Mouse (Mus musculus) forebrain, embryonic 15.5 days (tissue): ENCODE data around the gene Mark2. TPM values are rescaled to one million over a fixed set of nuclear protein-coding genes. Genes with fewer than 3 reads are reported as not detected.

Experiments used
- ATAC-seq: fragments of 200-750 bp; cut with Nextera tagmentation; replicated peaks from 2 replicates; pipeline ENCODE4 v1.8.0; 2017; ENCODE audit warnings: mild to moderate bottlenecking, moderate TSS enrichment, moderate library complexity
- H3K27ac ChIP-seq: fragments of 300-500 bp; sonication (generic); replicated peaks from 2 replicates; pipeline ENCODE4 v1.5.1; 2015; ENCODE audit warnings: mild to moderate bottlenecking, inconsistent platforms
- H3K27me3 ChIP-seq: fragments of 300-500 bp; sonication (generic); 2 replicates; pipeline ENCODE4 v1.6.1; 2015; ENCODE audit warnings: inconsistent platforms
- H3K36me3 ChIP-seq: fragments of 300-500 bp; sonication (generic); 2 replicates; pipeline ENCODE4 v1.6.1; 2015; ENCODE audit warnings: mild to moderate bottlenecking, inconsistent platforms
- H3K4me1 ChIP-seq: fragments of 300-500 bp; sonication (generic); 2 replicates; pipeline ENCODE4 v1.6.1; 2015; ENCODE audit warnings: inconsistent platforms
- H3K4me2 ChIP-seq: fragments of 300-500 bp; sonication (generic); replicated peaks from 2 replicates; pipeline ENCODE4 v1.6.1; 2015; ENCODE audit warnings: mild to moderate bottlenecking, inconsistent platforms
- H3K4me3 ChIP-seq: fragments of 300-500 bp; sonication (generic); 2 replicates; pipeline ENCODE4 v1.5.1; 2015; ENCODE audit warnings: mild to moderate bottlenecking, inconsistent platforms
- H3K9ac ChIP-seq: fragments of 300-500 bp; sonication (generic); replicated peaks from 2 replicates; pipeline ENCODE4 v1.6.1; 2015; ENCODE audit warnings: mild to moderate bottlenecking, inconsistent platforms
- H3K9me3 ChIP-seq: fragments of 300-500 bp; sonication (generic); 2 replicates; pipeline ENCODE4 v1.6.1; 2016; ENCODE audit warnings: inconsistent platforms
- WGBS: fragments of 180-500 bp; shearing (Covaris S2); methylation state at CpG from one replicate; pipeline ENCODE4 v1.1.7; 2015; ENCODE audit warnings: mixed read lengths; 5-methylcytosine and 5-hydroxymethylcytosine counted together
- polyA plus RNA-seq: library from polyadenylated mRNA; unstranded; fragments of >200 nt; fragmentation: Nextera tagmentation; extraction: Ambion mirVana; gene quantifications from 2 replicates; pipeline ENCODE4 v1.2.1, GENCODE M21; 2015

The Mark2 gene
- polyA plus RNA-seq, 1 experiment from 2014 or later, result 52.8 TPM

GRCm38 (mm10) chr19:7304801-7305200 lies 36.9 kb downstream of the Mark2 start:
- Histone ChIP-seq H3K27ac (no peak overlapping the region), H3K4me3 (no peak overlapping the region), H3K4me1 (peaks cover 20% of the 10 kb centered on the region), H3K36me3 (no peaks in the 10 kb centered on the region), H3K4me2 (no peak overlapping the region), H3K27me3 (no peaks in the 10 kb centered on the region), H3K9ac (no peak overlapping the region), H3K9me3 (no peaks in the 10 kb centered on the region)
- 71% methylated on average over 2 of the region's 2 CpGs for WGBS
- ATAC-seq, result no peak

GRCm38 (mm10) chr19:7303796-7304195 lies 37.9 kb downstream of the Mark2 start:
- no peak overlapping the region for H3K27ac ChIP-seq
- no peaks in the 10 kb centered on the region for H3K36me3 ChIP-seq
- H3K9me3 ChIP-seq, result no peaks in the 10 kb centered on the region
- H3K9ac ChIP-seq, result no peak overlapping the region
- 50% methylated on average over 6 of the region's 6 CpGs for whole genome bisulfite sequencing
- H3K4me2 ChIP-seq, result no peak overlapping the region
- H3K4me1 ChIP-seq, result peaks cover 21% of the 10 kb centered on the region
- no peak overlapping the region for H3K4me3 ChIP-seq
- H3K27me3 ChIP-seq, result no peaks in the 10 kb centered on the region
- ATAC-seq, result no peak

- no peak overlapping the region for H3K4me3 ChIP-seq
- H3K27ac ChIP-seq, result no peak overlapping the region
- H3K36me3 ChIP-seq, result no peaks in the 10 kb centered on the region
- no peak for ATAC-seq
- H3K27me3 ChIP-seq, result no peaks in the 10 kb centered on the region
- H3K9me3 ChIP-seq, result no peaks in the 10 kb centered on the region
- H3K9ac ChIP-seq, result no peak overlapping the region
- WGBS, result 96% methylated on average over 1 of the region's 1 CpGs
- H3K4me1 ChIP-seq, result peaks cover 16% of the 10 kb centered on the region
- no peak overlapping the region for H3K4me2 ChIP-seq
Measured at GRCm38 (mm10) chr19:7302493-7302797, 39.2 kb downstream of the Mark2 start.

- Histone ChIP-seq H3K4me3 (no peak overlapping the region), H3K27ac (0 out of 2 replicates have a peak overlapping the region, but pooled peaks have one; percentile 10), H3K4me2 (no peak overlapping the region), H3K9me3 (no peaks in the 10 kb centered on the region), H3K9ac (no peak overlapping the region), H3K4me1 (peaks cover 16% of the 10 kb centered on the region), H3K27me3 (no peaks in the 10 kb centered on the region), H3K36me3 (no peaks in the 10 kb centered on the region)
- 73% methylated on average over 7 of the region's 7 CpGs for WGBS
- no peak for ATAC-seq
Measured at GRCm38 (mm10) chr19:7301647-7302492, 39.8 kb downstream of the Mark2 start.

- H3K4me2 ChIP-seq, result no peak overlapping the region
- no peak overlapping the region for H3K4me3 ChIP-seq
- H3K27ac ChIP-seq, result 0 out of 2 replicates have a peak overlapping the region, but pooled peaks have one; percentile 23
- H3K9ac ChIP-seq, result no peak overlapping the region
- 0 out of 2 replicates have a peak, but pooled peaks cover 3% of the 10 kb centered on the region for H3K36me3 ChIP-seq
- no peak for ATAC-seq
- peaks cover 16% of the 10 kb centered on the region for H3K4me1 ChIP-seq
- 94% methylated on average over 1 of the region's 1 CpGs for WGBS
- no peaks in the 10 kb centered on the region for H3K9me3 ChIP-seq
- no peaks in the 10 kb centered on the region for H3K27me3 ChIP-seq
Measured at GRCm38 (mm10) chr19:7300078-7300477, 41.6 kb downstream of the Mark2 start.

- H3K27ac ChIP-seq, result peak overlapping the region; percentile 57
- H3K36me3 ChIP-seq, result 0 out of 2 replicates have a peak, but pooled peaks cover 3% of the 10 kb centered on the region
- peak; percentile 96 for ATAC-seq
- no peak overlapping the region for H3K4me3 ChIP-seq
- no peaks in the 10 kb centered on the region for H3K27me3 ChIP-seq
- peaks cover 16% of the 10 kb centered on the region for H3K4me1 ChIP-seq
- H3K9me3 ChIP-seq, result no peaks in the 10 kb centered on the region
- no peak overlapping the region for H3K9ac ChIP-seq
- no peak overlapping the region for H3K4me2 ChIP-seq
Measured at GRCm38 (mm10) chr19:7299052-7299451, 42.6 kb downstream of the Mark2 start.

- no peak for ATAC-seq
- no peak overlapping the region for H3K27ac ChIP-seq
- no peak overlapping the region for H3K4me2 ChIP-seq
- WGBS, result 93% methylated on average over 4 of the region's 4 CpGs
- H3K4me3 ChIP-seq, result no peak overlapping the region
- no peak overlapping the region for H3K9ac ChIP-seq
- H3K9me3 ChIP-seq, result no peaks in the 10 kb centered on the region
- peaks cover 21% of the 10 kb centered on the region for H3K4me1 ChIP-seq
- no peaks in the 10 kb centered on the region for H3K27me3 ChIP-seq
- 0 out of 2 replicates have a peak, but pooled peaks cover 3% of the 10 kb centered on the region for H3K36me3 ChIP-seq
Measured at GRCm38 (mm10) chr19:7295959-7296358, 45.7 kb downstream of the Mark2 start.

- no peaks in the 10 kb centered on the region for H3K9me3 ChIP-seq
- H3K4me2 ChIP-seq, result no peak overlapping the region
- H3K27me3 ChIP-seq, result no peaks in the 10 kb centered on the region
- no peak overlapping the region for H3K9ac ChIP-seq
- H3K27ac ChIP-seq, result no peak overlapping the region
- peaks cover 21% of the 10 kb centered on the region for H3K4me1 ChIP-seq
- ATAC-seq, result no peak
- H3K4me3 ChIP-seq, result no peak overlapping the region
- H3K36me3 ChIP-seq, result 0 out of 2 replicates have a peak, but pooled peaks cover 3% of the 10 kb centered on the region
- WGBS, result 85% methylated on average over 15 of the region's 15 CpGs
Measured at GRCm38 (mm10) chr19:7295071-7295658, 46.5 kb downstream of the Mark2 start.

GRCm38 (mm10) chr19:7294098-7294876 lies 47.4 kb downstream of the Mark2 start:
- no peak overlapping the region for H3K4me3 ChIP-seq
- H3K9me3 ChIP-seq, result no peaks in the 10 kb centered on the region
- no peak overlapping the region for H3K4me2 ChIP-seq
- H3K27me3 ChIP-seq, result no peaks in the 10 kb centered on the region
- H3K4me1 ChIP-seq, result peaks cover 18% of the 10 kb centered on the region
- H3K9ac ChIP-seq, result no peak overlapping the region
- 80% methylated on average over 8 of the region's 8 CpGs for WGBS
- ATAC-seq, result no peak
- H3K27ac ChIP-seq, result no peak overlapping the region
- H3K36me3 ChIP-seq, result peaks cover 6% of the 10 kb centered on the region; the same call in 1 of the 2 replicates

- H3K9ac ChIP-seq, result no peak overlapping the region
- peak overlapping the region; percentile 3; the same call in 1 of the 2 replicates for H3K27ac ChIP-seq
- no peaks in the 10 kb centered on the region for H3K27me3 ChIP-seq
- no peaks in the 10 kb centered on the region for H3K9me3 ChIP-seq
- H3K36me3 ChIP-seq, result peaks cover 14% of the 10 kb centered on the region; the same call in 1 of the 2 replicates
- ATAC-seq, result no peak
- peaks cover 5% of the 10 kb centered on the region; the same call in 1 of the 2 replicates for H3K4me1 ChIP-seq
- H3K4me3 ChIP-seq, result no peak overlapping the region
- 74% methylated on average over 7 of the region's 7 CpGs for WGBS
- H3K4me2 ChIP-seq, result no peak overlapping the region
Measured at GRCm38 (mm10) chr19:7291958-7292709, 49.5 kb downstream of the Mark2 start.

- Histone ChIP-seq H3K4me2 (no peak overlapping the region), H3K36me3 (peaks cover 35% of the 10 kb centered on the region), H3K27ac (no peak overlapping the region), H3K9ac (no peak overlapping the region), H3K4me1 (peaks cover 5% of the 10 kb centered on the region; the same call in 1 of the 2 replicates), H3K4me3 (no peak overlapping the region), H3K27me3 (no peaks in the 10 kb centered on the region), H3K9me3 (no peaks in the 10 kb centered on the region)
- ATAC-seq, result no peak
- 70% methylated on average over 2 of the region's 2 CpGs for WGBS
Measured at GRCm38 (mm10) chr19:7289767-7290166, 51.9 kb downstream of the Mark2 start.
